Mouse (Mus musculus): ENCODE measurements around the gene Atp5g2. TPM values are rescaled to one million over a fixed set of nuclear protein-coding genes. Genes with fewer than 3 reads are reported as not detected.
A peak's percentile ranks its signal among the peaks of the same experiment; 100 is the strongest.
"Not testable (repeated sequence)": the region's sequence is repeated elsewhere in the genome, so short reads cannot be mapped to it uniquely, and the experiment has no call there.

Atp5g2 gene
- total RNA-seq, 1 experiment from 2014 or later = 33.1 TPM

- peak; percentile 99 for ATAC-seq (replicated peaks; ENCODE audit: low read depth, poor library complexity, severe bottlenecking)
These were observed 1.2 kb downstream of the Atp5g2 start for GRCm38 (mm10) chr15:102670767-102671575.

- ATAC-seq (replicated peaks; ENCODE audit: low read depth, poor library complexity, severe bottlenecking) = no peak
These were observed 1.9 kb downstream of the Atp5g2 start for GRCm38 (mm10) chr15:102670281-102670680.

- no peak for ATAC-seq (replicated peaks; ENCODE audit: low read depth, poor library complexity, severe bottlenecking)
These were observed 2.6 kb downstream of the Atp5g2 start for GRCm38 (mm10) chr15:102669571-102669970.

DNA sequence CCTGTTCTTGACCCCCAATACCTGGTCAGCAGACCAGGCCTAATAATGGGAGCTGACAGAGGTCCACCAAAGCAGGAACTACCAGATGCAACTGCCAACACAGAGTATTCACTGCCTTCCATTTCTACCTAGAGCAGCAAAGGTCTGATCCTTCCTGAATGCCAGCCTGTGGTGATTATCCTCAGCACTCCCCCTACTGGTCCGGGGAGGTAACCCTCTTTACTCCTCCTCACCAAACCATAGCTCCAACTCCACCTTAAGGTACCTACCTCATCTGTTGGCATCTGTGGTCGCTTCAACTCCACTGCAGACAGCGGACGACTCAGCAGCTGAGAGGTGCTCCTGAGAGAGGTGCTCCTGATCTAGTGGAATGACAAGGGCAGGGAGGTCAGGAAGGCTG is 6.7 kb downstream of the Atp5g2 start:
- peak; percentile 94 for ATAC-seq (replicated peaks; ENCODE audit: low read depth, poor library complexity, severe bottlenecking)

DNA sequence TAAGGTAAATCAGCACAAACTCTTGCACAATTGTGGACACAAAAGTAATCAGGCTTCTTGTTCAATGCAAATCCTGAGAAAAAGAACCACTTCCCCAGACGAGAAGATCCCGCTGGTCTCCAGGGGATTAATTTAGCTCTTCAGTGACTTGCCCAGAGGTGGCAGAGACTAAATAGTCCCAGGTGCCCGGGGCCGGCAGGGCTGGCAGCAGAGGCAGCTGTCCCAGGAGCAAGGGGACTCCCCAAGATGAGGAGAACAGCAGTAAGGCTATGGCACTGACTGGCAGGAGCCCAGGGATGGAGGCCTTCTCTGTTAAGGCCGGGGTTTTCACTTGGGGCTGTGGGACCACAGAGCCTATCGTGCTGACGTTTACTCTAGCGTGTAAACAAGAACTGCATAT is 8.3 kb downstream of the Atp5g2 start:
- no peak for ATAC-seq (replicated peaks; ENCODE audit: low read depth, poor library complexity, severe bottlenecking)

- ATAC-seq (replicated peaks; ENCODE audit: low read depth, poor library complexity, severe bottlenecking) = not testable (repeated sequence)
These were observed 9.6 kb downstream of the Atp5g2 start for GRCm38 (mm10) chr15:102662601-102663000.

DNA sequence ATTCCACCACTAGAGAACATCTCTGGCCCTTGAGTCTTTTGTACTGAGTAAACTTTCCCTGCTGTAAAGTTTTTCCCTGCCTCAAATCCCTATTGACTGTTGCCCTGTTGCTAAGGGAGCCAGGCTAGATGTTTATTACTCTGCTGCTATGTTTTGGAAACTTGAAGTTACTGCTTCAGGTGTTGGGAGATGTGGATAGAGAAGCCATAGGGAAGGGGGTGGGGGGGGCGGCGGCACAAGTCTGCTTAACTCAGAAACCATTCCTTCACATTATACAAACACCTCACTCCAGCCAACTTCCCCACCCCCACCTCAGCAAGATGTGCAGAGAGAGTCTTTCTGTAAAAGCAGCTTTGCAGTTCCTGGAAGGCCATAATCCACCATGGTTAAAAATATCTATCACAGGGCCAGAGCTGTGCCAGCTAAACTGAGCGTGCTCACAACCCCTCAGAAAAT is 14.2 kb downstream of the Atp5g2 start:
- no peak for ATAC-seq (replicated peaks; ENCODE audit: low read depth, poor library complexity, severe bottlenecking)

GRCm38 (mm10) chr15:102656658-102657057 is 15.5 kb downstream of the Atp5g2 start:
- ATAC-seq (replicated peaks; ENCODE audit: low read depth, poor library complexity, severe bottlenecking) = no peak

- not testable (repeated sequence) for ATAC-seq (replicated peaks; ENCODE audit: low read depth, poor library complexity, severe bottlenecking)
These were observed 20.1 kb downstream of the Atp5g2 start for GRCm38 (mm10) chr15:102651928-102652660.

DNA sequence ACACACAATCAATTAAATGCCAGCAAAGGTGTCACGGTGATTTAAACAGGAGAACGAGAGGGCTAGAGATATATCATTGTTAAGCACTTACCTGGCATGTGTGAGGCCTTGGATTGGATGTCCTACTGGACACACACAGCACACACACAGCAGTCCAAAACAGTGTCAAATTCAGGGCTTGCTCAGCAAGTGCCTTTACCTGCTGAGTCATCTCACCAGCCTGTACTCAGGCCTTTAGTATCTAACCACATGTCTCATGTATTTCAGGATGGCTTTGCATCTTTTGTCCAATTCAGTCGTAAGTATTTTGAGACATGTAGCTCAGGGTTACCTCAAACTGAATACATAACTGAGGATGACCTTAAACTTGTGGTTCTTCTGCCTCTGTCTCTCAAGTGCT is 21.0 kb downstream of the Atp5g2 start:
- no peak for ATAC-seq (replicated peaks; ENCODE audit: low read depth, poor library complexity, severe bottlenecking)

DNA sequence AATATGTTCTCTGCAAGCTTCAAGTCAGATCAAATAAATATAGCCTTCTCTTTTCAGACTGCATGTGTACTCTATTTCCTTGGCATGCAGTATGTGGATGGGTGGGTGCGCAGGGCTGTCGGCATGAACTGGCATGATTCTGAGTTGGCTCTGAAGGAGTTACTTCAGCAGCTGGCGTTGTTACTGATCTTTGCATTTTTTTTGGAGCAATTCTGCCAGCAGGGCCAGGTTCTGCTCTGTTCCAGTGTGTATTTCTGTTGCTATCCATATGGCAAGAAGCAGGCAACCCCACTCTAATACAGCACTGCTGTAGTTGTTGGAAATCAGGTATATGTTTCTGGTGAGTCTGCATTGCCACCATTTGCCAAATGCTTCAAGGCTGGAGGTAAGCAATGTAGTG is 36.3 kb downstream of the Atp5g2 start:
- ATAC-seq (replicated peaks; ENCODE audit: low read depth, poor library complexity, severe bottlenecking) = no peak

- no peak for ATAC-seq (replicated peaks; ENCODE audit: low read depth, poor library complexity, severe bottlenecking)
These were observed 37.5 kb downstream of the Atp5g2 start for GRCm38 (mm10) chr15:102634684-102635083.

- peak; percentile 45 for ATAC-seq (replicated peaks; ENCODE audit: low read depth, poor library complexity, severe bottlenecking)
These were observed 46.5 kb downstream of the Atp5g2 start for GRCm38 (mm10) chr15:102625687-102626055.

- peak; percentile 91 for ATAC-seq (replicated peaks; ENCODE audit: low read depth, poor library complexity, severe bottlenecking)
These were observed 47.0 kb downstream of the Atp5g2 start, which contains the start of the genes Gm28047 and Atf7 for GRCm38 (mm10) chr15:102624970-102625686. Gene Gm28047, minus strand, starts transcription at chr15:102625067. Gene Atf7, minus strand, starts transcription at chr15:102625464.

- ATAC-seq (replicated peaks; ENCODE audit: low read depth, poor library complexity, severe bottlenecking) = no peak
These were observed 47.7 kb downstream of the Atp5g2 start for GRCm38 (mm10) chr15:102624291-102624969.

- ATAC-seq (replicated peaks; ENCODE audit: low read depth, poor library complexity, severe bottlenecking) = no peak
These were observed 49.0 kb downstream of the Atp5g2 start for GRCm38 (mm10) chr15:102623121-102623520.

GRCm38 (mm10) chr15:102622536-102622935 is 49.6 kb downstream of the Atp5g2 start:
- ATAC-seq (replicated peaks; ENCODE audit: low read depth, poor library complexity, severe bottlenecking) = no peak

DNA sequence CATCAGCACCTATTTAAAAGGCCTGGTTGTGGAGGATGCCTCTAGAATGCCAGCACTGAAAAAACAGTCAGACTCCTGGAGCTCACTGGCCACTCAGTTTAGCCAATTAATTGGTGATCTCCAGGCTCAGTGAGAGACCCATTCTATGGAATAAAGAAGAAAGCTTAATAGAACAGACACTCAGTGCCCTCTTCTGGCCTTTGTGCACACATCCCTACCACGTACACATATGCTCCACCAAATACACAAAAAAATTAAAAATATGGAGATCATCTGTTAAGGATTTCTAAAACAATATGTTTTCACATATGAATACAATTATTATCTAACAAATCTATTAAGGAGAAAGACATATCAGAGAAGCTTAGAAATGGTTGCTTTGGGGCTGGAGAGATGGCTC is 51.4 kb downstream of the Atp5g2 start:
- no peak for ATAC-seq (replicated peaks; ENCODE audit: low read depth, poor library complexity, severe bottlenecking)

GRCm38 (mm10) chr15:102619486-102619885 is 52.7 kb downstream of the Atp5g2 start:
- no peak for ATAC-seq (replicated peaks; ENCODE audit: low read depth, poor library complexity, severe bottlenecking)

GRCm38 (mm10) chr15:102617654-102618053 is 54.5 kb downstream of the Atp5g2 start:
- peak; percentile 80 for ATAC-seq (replicated peaks; ENCODE audit: low read depth, poor library complexity, severe bottlenecking)
